Mouse (Mus musculus): ENCODE results near the gene Canx. TPM values are rescaled to one million over a fixed set of nuclear protein-coding genes. Genes with fewer than 3 reads are reported as not detected.

Canx gene
- total RNA-seq (2014; rRNA removed; ENCODE audit: low replicate concordance) (120 and 167 TPM in 2 replicates), polyA plus RNA-seq (2015; fragmentation: Nextera tagmentation; extraction: Ambion mirVana) (159 and 168 TPM in 2 replicates)

DNA sequence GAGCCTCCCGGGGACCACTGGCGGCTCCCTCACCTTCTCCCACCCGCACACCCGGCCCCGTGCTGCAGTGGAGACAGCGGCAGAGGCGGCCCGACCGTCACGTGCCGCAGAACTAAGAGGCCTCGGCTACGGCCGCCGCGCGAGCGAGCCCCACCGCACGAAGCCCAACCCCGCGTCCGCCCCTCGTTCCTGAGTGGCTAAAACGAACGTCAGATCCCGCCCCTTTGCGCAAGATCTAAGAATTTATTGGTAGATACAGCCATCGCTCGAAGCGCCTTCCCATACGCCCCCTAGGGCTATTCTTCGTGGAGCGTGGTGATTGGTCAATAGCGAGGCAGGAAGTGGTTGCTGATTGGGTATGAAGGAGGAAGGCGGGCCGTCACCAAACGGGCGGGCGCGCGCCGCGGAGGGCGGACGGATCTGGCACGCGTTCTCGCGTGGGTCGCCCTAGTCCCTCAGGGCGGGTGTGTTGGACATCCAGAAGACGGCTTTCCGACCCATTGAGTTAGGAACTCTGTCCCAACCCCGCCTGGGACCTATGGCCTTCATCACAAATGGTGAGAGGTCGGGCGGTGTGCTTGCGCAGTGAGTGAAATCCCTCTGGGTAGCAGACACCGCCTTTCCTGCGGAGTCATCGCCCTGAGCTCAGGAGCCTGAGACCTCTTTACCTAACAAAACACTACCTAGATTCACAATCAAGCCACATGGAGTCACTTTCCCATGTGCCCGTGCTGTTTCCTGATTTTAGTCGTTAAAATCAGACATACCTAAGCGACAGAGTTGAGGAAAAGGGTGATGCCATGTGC lies at the start of gene Canx:
Gene Canx (minus strand): TSS at position 178 of the 806 bp plus-strand sequence.
- TF ChIP-seq CTCF (IDR thresholded peaks at IDR 0.05; ENCODE audit: low read depth) = no peak
- peak; percentile 70; the same call in 1 of the 2 replicates for TF ChIP-seq EP300 (IDR thresholded peaks at IDR 0.05; ENCODE audit: low read depth)
- under 1% methylated on average over 64 of the region's 64 CpGs for WGBS
- Histone ChIP-seq H3K27ac (ENCODE audit: low read depth) (peak within 1 kb of the TSS; percentile 92), H3K4me2 (ENCODE audit: low read depth, low read length) (peak within 1 kb of the TSS; percentile 88), H3K27me3 (ENCODE audit: control insufficient read depth, insufficient read depth, low read length) (no peaks in the 10 kb centered on the region), H3K9ac (replicated peaks; ENCODE audit: low read depth, low read length) (peak within 1 kb of the TSS; percentile 93), H3K9me3 (replicated peaks; ENCODE audit: control insufficient read depth, low read length) (no peaks in the 10 kb centered on the region), H3K4me1 (ENCODE audit: control insufficient read depth, insufficient read depth) (peaks cover 20% of the 10 kb centered on the region), H3K36me3 (replicated peaks; ENCODE audit: control insufficient read depth, insufficient read depth, low read length) (no peaks in the 10 kb centered on the region), H3K4me3 (ENCODE audit: low read depth, low read length) (peak within 1 kb of the TSS; percentile 84)
- peak; percentile 99 for DNase-seq (ENCODE audit: low spot score)
- peak; percentile 98 for ATAC-seq (ENCODE audit: insufficient read depth, low read depth)

GRCm38 (mm10) chr11:50374286-50375015 lies 49.0 kb upstream of the Canx start:
- DNase-seq (ENCODE audit: low spot score) = no peak
- TF ChIP-seq CTCF (IDR thresholded peaks at IDR 0.05; ENCODE audit: low read depth) (no peak), EP300 (IDR thresholded peaks at IDR 0.05; ENCODE audit: low read depth) (no peak)

DNA sequence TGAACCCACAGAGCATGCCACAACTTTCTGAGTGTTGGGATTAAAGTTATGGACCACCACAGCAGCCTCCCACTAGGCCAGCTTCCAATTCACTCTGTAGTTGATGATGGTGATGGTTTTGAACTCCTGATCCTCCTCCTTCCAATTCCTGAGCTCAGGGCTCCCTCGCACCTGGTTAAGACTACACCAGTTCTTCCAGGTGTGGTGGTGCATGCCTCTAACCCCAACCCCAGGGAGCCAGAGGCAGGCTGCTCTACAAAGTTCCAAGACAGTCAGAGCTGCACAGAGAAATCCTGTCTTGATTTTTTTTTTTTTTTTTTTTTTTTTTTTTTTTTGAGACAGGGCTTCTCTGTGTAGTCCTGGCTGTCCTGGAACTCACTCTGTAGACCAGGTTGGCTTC lies 48.1 kb upstream of the Canx start:
- Histone ChIP-seq H3K4me2 (ENCODE audit: low read depth, low read length) (no peak overlapping the region), H3K9ac (replicated peaks; ENCODE audit: low read depth, low read length) (no peak overlapping the region), H3K9me3 (replicated peaks; ENCODE audit: control insufficient read depth, low read length) (no peaks in the 10 kb centered on the region), H3K27ac (ENCODE audit: low read depth) (no peak overlapping the region), H3K4me1 (ENCODE audit: control insufficient read depth, insufficient read depth) (peaks cover 7% of the 10 kb centered on the region), H3K4me3 (ENCODE audit: low read depth, low read length) (no peak overlapping the region), H3K27me3 (ENCODE audit: control insufficient read depth, insufficient read depth, low read length) (no peaks in the 10 kb centered on the region), H3K36me3 (replicated peaks; ENCODE audit: control insufficient read depth, insufficient read depth, low read length) (no peaks in the 10 kb centered on the region)
- WGBS = 86% methylated on average over 1 of the region's 1 CpGs
- TF ChIP-seq CTCF (IDR thresholded peaks at IDR 0.05; ENCODE audit: low read depth) (no peak), EP300 (IDR thresholded peaks at IDR 0.05; ENCODE audit: low read depth) (no peak)
- ATAC-seq (ENCODE audit: insufficient read depth, low read depth) (no peak), DNase-seq (ENCODE audit: low spot score) (no peak)

More at GRCm38 (mm10) chr11:50374286-50375015, 49.0 kb upstream of the Canx start:
- no peak overlapping the region for H3K27ac ChIP-seq (ENCODE audit: low read depth)
- WGBS = 88% methylated on average over 13 of the region's 13 CpGs
- H3K27me3 ChIP-seq (ENCODE audit: control insufficient read depth, insufficient read depth, low read length) = no peaks in the 10 kb centered on the region
- H3K36me3 ChIP-seq (replicated peaks; ENCODE audit: control insufficient read depth, insufficient read depth, low read length) = peaks cover 2% of the 10 kb centered on the region; the same call in 1 of the 2 replicates
- no peak overlapping the region for H3K9ac ChIP-seq (replicated peaks; ENCODE audit: low read depth, low read length)
- no peak overlapping the region for H3K4me2 ChIP-seq (ENCODE audit: low read depth, low read length)
- H3K4me1 ChIP-seq (ENCODE audit: control insufficient read depth, insufficient read depth) = peaks cover 11% of the 10 kb centered on the region
- H3K4me3 ChIP-seq (ENCODE audit: low read depth, low read length) = no peak overlapping the region
- no peak for ATAC-seq (ENCODE audit: insufficient read depth, low read depth)
- H3K9me3 ChIP-seq (replicated peaks; ENCODE audit: control insufficient read depth, low read length) = no peaks in the 10 kb centered on the region

DNA sequence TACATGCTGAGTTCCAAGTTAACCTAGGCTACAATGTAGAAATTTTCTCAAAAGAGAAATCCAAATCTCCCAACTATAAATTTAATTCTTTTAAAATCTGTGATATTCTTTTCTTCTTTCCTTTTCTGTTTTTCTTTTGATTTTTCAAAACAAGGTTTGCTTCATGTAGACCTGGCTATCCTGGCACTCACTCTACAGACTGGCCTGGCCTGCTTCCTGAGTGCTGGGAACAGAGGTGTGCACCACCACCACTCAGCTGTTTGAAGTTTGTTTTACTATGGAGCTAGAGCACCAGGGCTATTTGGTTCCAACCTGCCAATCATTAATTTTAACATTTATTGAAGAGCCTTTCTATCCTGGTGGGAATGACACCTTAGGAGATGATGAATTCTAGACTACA lies 47.6 kb upstream of the Canx start:
- Histone ChIP-seq H3K36me3 (replicated peaks; ENCODE audit: control insufficient read depth, insufficient read depth, low read length) (no peaks in the 10 kb centered on the region), H3K9me3 (replicated peaks; ENCODE audit: control insufficient read depth, low read length) (no peaks in the 10 kb centered on the region), H3K4me1 (ENCODE audit: control insufficient read depth, insufficient read depth) (peaks cover 7% of the 10 kb centered on the region), H3K9ac (replicated peaks; ENCODE audit: low read depth, low read length) (no peak overlapping the region), H3K4me3 (ENCODE audit: low read depth, low read length) (no peak overlapping the region), H3K4me2 (ENCODE audit: low read depth, low read length) (no peak overlapping the region), H3K27me3 (ENCODE audit: control insufficient read depth, insufficient read depth, low read length) (no peaks in the 10 kb centered on the region), H3K27ac (ENCODE audit: low read depth) (no peak overlapping the region)
- TF ChIP-seq EP300 (IDR thresholded peaks at IDR 0.05; ENCODE audit: low read depth) = no peak
- TF ChIP-seq CTCF (IDR thresholded peaks at IDR 0.05; ENCODE audit: low read depth) = no peak
- no peak for DNase-seq (ENCODE audit: low spot score)
- ATAC-seq (ENCODE audit: insufficient read depth, low read depth) = no peak

DNA sequence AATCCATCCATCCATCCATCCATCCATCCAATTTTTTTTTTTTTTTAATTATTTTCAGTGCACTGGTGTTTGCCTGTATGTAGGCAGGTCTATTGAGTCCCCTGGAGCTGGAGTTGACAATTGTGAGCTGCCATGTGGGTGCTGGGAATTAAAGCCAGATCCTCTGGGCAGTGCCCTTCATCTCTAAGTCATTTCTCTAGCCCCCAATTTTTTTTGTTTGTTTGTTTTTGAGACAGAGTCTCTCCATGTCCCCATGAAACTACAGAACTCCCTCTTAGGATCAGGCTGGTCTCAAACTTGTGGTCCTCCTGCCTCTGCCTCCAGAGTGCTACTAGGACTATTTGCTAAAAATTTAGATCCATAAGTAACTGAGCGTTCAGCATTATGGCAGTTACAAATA lies 46.4 kb upstream of the Canx start:
- H3K27me3 ChIP-seq (ENCODE audit: control insufficient read depth, insufficient read depth, low read length) = no peaks in the 10 kb centered on the region
- peak overlapping the region; percentile 71; the same call in 1 of the 2 replicates for H3K4me2 ChIP-seq (ENCODE audit: low read depth, low read length)
- peak overlapping the region; percentile 53 for H3K9ac ChIP-seq (replicated peaks; ENCODE audit: low read depth, low read length)
- TF ChIP-seq CTCF (IDR thresholded peaks at IDR 0.05; ENCODE audit: low read depth) (no peak), EP300 (IDR thresholded peaks at IDR 0.05; ENCODE audit: low read depth) (no peak)
- peak overlapping the region; percentile 43; the same call in 1 of the 2 replicates for H3K4me3 ChIP-seq (ENCODE audit: low read depth, low read length)
- no peaks in the 10 kb centered on the region for H3K9me3 ChIP-seq (replicated peaks; ENCODE audit: control insufficient read depth, low read length)
- peaks cover 7% of the 10 kb centered on the region for H3K4me1 ChIP-seq (ENCODE audit: control insufficient read depth, insufficient read depth)
- ATAC-seq (ENCODE audit: insufficient read depth, low read depth) = no peak
- no peak overlapping the region for H3K27ac ChIP-seq (ENCODE audit: low read depth)
- no peaks in the 10 kb centered on the region for H3K36me3 ChIP-seq (replicated peaks; ENCODE audit: control insufficient read depth, insufficient read depth, low read length)
- DNase-seq (ENCODE audit: low spot score) = no peak
- WGBS = 93% methylated on average over 1 of the region's 1 CpGs
